Mouse (Mus musculus) v-Abl transformed pro-B cells (cell line): ENCODE measurements around the gene Zfp53.

Experiments used
- in situ Hi-C, 2 experiments: fragments of 400-800 bp; cut with MboI; formaldehyde crosslinking; loops; one replicate each; pipeline ENCODE4 v1.15.1; 2025; ENCODE audit not compliant: unreplicated experiment in 2 of 2

Gene Zfp53

DNA sequence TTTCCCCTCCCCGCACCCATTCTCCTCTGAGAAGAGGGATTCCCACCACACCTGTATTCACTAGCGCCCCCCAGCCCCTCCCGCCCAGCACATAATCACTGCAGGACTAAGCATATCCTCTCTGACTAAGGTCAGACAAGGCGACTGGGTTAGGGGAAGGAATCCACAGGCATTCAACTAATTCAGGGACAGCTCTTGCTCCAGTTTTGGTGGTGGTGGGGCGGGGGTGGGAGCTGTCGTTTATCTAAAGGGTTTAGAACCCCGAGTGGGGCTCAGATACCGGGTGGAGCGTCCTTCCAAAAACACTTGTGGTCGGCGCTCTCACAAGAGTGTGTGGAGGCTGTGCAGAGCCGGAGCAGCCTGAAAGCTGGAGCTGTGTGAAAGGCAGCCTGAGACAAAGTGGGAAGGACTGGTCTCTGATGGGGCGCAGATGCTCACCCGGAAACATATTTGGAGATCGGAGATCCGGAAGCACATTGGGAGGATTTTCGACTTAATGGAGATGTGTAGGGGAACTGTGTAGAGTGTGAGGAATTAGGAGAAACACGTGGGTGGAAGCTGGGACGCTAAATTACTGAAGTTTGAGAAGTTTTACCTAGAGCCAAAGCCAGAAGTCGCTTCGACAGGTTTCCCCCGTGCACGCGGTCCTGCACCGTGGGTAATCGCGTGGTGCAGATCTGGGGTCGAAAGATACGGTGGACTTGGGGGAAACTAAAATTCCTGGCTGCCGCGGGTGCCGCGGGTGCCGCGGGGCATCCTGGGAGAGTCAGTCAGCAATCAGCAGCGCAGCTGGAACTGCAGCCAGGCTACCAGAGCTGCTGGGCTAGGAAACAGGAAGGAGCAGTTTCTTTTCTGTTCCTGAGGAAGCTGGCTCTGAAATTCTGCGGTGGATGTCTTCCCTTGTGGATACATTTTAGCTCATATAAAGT is 27.7 kb downstream of the Zfp53 start:
- in situ Hi-C loops, result loop anchor here (5.0 to 10.0 kb wide), 4 partner anchors 62 to 569 kb away; partner anchors contain the start of genes Ppp2r1a (in 1 of the 2) and Zfp51 (in 1 of the 2)

DNA sequence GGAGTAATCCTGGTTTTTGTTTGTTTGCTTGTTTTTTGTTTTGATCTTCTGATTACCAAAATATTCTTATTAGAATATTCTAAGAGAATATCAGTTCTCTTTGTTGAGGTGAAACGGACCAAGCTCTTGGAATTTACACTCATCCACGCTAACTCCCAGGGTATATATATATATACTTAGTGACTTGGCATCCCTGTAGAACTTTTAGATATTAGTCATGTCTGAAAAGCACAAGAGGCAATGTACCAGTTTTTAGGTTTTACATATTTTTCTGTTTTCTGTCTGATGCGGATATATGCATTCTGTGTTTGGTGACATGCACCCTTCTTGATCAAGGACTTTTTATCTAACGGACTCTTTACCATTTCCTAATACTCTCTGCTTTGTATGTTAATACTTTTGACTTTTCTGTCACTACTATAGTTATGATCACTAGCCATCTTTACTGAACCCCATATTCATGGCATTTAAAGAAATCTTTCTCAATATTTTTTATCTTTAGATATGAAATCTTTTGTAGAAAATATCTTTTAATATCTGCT is 28.4 kb downstream of the Zfp53 start:
- in situ Hi-C loops, result loop anchor here (5.0 to 10.0 kb wide), 4 partner anchors 62 to 570 kb away; partner anchors contain the start of genes Ppp2r1a (in 1 of the 2) and Zfp51 (in 1 of the 2)

- in situ Hi-C loops, result loop anchor here (25.0 kb wide), 1 partner anchor 514 kb away; the partner anchor contains the start of gene Zfp160 (in 2 of the 2)
These were observed 37.5 kb downstream of the Zfp53 start for GRCm38 (mm10) chr17:21526270-21526669.

DNA sequence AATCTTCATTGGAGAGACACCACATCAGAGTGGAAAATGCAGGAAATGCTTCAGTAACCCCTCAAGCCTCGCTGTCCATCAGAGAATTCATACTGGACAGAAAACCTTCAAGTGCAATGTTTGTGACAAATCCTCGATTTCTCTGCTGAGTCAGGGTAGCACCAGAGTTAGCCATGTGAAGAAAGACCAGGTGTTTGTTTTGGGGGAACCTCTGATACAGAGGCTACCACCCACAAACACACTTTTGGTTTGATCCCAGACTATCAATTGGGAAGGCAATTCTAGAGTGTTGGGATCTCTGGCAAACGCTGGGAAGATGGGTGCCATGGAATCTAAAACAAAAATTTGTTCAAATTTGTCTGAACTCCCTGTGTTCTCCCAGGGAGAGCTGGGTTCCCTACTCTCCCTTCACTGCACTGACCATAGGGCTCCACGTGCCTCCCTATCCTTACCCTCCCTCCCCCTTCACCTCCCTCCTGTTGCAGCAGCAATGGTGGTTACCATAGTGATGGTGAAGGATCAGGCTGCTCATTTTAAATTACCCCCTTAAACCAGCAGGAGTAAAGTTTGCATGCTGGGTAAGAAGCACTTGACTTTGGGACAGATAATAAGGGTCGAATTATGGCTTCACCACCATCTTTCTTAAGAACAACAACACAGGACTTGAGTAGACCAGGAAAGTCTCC is 42.0 kb downstream of the Zfp53 start:
- in situ Hi-C loops, result loop anchor here (10.0 to 25.0 kb wide), 4 partner anchors 124 to 518 kb away; partner anchors contain the start of genes Zfp160 (in 2 of the 2), Zfp229 (in 1 of the 2), Zfp942 (in 1 of the 2) and Zfp943 (in 1 of the 2)

DNA sequence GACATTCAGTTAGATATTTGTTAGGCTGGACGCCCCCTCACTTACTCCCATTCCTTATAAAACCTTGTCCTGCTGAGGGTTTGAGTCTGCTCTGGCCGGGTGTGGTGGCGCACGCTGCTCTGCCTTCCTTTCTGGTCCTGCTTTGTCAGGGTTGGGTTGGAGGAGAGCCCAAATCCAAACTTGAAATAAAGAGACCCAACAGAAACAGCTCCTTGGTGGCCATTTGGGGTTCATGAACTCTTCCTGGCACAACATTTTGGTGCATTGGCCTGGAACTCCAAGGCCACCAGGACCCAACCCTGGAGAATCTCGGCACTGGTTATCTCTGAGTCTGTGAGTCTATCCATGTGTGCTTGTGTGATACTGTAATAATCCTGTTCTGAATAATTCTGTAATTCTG is 42.8 kb downstream of the Zfp53 start:
- in situ Hi-C loops, result loop anchor here (10.0 to 25.0 kb wide), 4 partner anchors 123 to 519 kb away; partner anchors contain the start of genes Zfp160 (in 2 of the 2), Zfp229 (in 1 of the 2), Zfp942 (in 1 of the 2) and Zfp943 (in 1 of the 2)

DNA sequence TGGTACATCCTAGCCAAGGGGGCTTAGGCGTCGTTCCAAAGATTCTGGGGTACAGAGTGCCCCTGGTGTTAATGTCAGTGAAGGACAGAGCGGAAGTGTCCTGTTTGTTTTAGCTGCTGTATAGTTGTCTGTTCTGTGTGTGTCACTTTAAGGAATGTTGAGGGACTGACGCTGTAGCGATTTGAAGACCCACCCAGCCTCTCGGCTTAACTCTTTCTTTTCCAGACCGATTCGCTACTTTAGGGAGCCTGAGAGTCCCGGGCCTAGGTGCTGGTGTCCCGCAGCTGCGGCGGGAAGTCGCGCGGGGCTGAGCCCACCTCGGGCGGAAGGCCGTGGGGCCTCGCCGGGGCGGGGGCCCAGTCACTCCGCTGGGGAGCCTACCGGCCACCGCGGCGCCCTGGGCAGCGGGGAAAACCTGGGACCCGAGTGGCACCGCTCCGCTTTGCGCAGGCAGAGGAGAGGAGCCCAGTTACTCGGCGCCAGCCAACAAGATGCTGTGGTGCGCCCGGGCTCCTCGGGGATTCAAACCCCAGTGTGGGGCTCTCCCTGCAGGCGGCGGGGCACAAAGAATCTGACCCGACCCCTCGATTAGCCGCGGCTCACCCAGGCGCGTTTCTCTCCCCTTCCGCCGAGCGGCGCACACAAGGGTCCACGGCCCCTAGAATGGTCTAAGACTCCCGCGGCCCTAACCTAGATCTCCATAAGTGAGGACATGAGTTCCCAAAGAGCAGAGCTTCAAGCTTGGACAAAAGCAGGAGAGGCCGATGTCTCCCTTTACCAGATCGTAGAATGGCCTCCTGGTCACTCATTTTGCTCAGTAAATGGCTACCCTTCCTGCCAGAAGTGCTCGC is 43.5 kb downstream of the Zfp53 start:
- in situ Hi-C loops, result loop anchor here (10.0 to 25.0 kb wide), 4 partner anchors 122 to 520 kb away; partner anchors contain the start of genes Zfp160 (in 2 of the 2), Zfp229 (in 1 of the 2), Zfp942 (in 1 of the 2) and Zfp943 (in 1 of the 2)

GRCm38 (mm10) chr17:21533961-21534360 is 45.2 kb downstream of the Zfp53 start:
- in situ Hi-C loops, result loop anchor here (10.0 to 25.0 kb wide), 4 partner anchors 121 to 522 kb away; partner anchors contain the start of genes Zfp160 (in 2 of the 2), Zfp229 (in 1 of the 2), Zfp942 (in 1 of the 2) and Zfp943 (in 1 of the 2)

DNA sequence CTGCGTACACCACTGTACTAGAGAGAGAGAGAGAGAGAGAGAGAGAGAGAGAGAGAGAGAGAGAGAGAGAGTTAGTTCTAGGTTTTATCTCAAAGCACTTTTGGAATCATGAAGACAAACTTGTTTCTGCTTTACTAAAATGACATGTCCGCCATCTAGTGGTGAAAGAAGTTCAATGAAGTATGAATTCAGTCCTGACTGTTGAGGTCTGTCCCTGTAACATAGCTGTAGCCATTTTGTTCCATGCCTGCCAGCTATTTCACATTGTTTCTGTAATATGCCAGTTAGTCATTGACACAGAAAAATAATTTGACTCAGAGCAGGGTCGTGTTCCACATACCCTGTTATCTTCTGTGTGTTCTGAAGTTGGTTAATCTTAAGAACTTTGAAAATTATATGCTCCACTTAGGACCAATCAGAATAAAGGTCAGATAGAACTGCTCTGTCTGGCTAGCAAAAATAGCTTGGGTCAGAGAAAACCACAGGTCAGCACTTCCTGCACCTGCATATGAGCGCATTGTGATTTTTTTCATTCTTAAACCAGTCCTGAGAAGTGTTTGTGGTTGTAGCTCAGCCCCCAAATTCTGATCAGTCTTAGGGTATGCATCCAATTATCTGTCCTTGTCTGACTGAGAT is 45.8 kb downstream of the Zfp53 start:
- in situ Hi-C loops, result loop anchor here (10.0 to 25.0 kb wide), 4 partner anchors 120 to 522 kb away; partner anchors contain the start of genes Zfp160 (in 2 of the 2), Zfp229 (in 1 of the 2), Zfp942 (in 1 of the 2) and Zfp943 (in 1 of the 2)

DNA sequence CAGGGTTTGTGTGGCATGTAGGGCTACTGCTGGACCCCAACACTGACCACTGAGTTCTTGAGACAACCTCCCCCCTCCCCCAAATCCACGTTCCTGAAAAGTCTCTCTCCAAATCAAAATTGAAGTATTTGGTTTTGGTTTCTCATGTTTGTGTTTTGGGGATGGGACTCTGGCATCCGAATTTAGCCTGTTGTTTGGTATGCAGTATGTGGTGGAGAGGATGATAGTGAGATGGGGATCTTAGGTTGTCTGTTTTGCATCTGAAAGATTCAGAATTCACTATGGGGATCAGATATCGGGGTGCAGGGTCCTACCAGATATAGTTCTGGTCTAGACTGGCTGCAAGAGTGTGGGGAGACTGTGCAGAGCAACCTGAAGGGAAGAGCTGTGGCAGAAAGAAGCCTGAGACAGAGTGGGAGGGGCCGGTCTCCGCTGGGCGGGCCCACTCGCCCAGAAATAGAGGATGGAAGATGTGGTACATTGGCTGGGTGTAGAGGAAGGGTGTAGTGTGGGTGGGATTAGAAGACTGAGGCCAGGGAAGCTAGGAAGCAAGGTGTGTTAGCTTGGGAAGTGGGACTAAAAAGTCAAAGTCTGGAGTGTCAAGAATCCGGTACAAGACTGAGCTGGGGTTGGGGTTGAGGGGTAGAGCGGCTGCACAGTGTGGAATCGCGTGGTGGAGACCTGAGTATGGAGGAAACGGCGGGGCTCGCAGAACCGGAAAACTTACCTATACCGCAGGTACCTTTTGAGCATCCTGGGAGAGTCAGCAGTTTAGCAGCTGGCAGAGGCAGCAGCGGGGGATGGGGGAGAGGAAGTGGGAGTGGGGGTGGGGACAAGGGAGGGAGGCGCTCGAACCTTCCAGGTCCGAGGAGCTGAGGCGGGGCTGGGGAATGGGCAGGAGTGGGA is 46.6 kb downstream of the Zfp53 start, which contains the start of gene Zfp52:
TSS of gene Zfp52 (plus strand) at position 444 of the 906 bp plus-strand sequence.
- in situ Hi-C loops, result loop anchor here (10.0 to 25.0 kb wide), 4 partner anchors 119 to 523 kb away; partner anchors contain the start of genes Zfp160 (in 2 of the 2), Zfp229 (in 1 of the 2), Zfp942 (in 1 of the 2) and Zfp943 (in 1 of the 2)

GRCm38 (mm10) chr17:21536096-21536495 is 47.3 kb downstream of the Zfp53 start:
- in situ Hi-C loops, result loop anchor here (10.0 to 25.0 kb wide), 4 partner anchors 119 to 524 kb away; partner anchors contain the start of genes Zfp160 (in 2 of the 2), Zfp229 (in 1 of the 2), Zfp942 (in 1 of the 2) and Zfp943 (in 1 of the 2)

GRCm38 (mm10) chr17:21536676-21537075 is 47.9 kb downstream of the Zfp53 start:
- in situ Hi-C loops, result loop anchor here (10.0 to 25.0 kb wide), 4 partner anchors 118 to 524 kb away; partner anchors contain the start of genes Zfp160 (in 2 of the 2), Zfp229 (in 1 of the 2), Zfp942 (in 1 of the 2) and Zfp943 (in 1 of the 2)

DNA sequence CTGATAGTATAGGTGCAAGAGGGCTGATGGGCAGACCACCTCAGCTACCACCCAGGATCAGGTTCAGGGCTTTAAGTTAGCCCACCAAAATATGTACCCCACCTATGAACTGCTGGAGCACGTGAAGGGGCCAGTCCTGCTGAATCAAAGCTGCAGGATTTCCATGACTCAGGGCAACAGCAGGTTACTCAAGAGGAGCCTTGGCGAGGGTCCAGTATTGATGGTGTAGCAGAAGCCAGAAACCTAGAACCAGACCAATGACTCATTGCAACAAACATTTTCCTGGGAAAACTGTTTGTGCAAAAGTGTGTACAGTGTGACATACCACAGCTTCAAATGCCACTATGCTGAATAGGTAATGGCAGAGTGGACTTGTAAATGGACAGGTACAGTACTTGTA is 69.0 kb downstream of the Zfp53 start:
- in situ Hi-C loops, result no loop called here
